Mouse (Mus musculus): ENCODE measurements around the gene Tmem234.

Tmem234 gene

GRCm38 (mm10) chr4:129578466-129578865 lies 22.0 kb upstream of the Tmem234 start, which contains the start of gene Fam167b:
Fam167b (minus strand) TSS chr4:129578549.
- DNase-seq (ENCODE audit: low spot score in 2 of 2): no peak

- DNase-seq (ENCODE audit: low spot score in 2 of 2): no peak
Measured at GRCm38 (mm10) chr4:129580347-129580746, 20.1 kb upstream of the Tmem234 start.

- DNase-seq (ENCODE audit: low spot score in 2 of 2): no peak
Measured at GRCm38 (mm10) chr4:129582251-129582650, 18.2 kb upstream of the Tmem234 start.

- DNase-seq (ENCODE audit: low spot score in 2 of 2): no peak
Measured at GRCm38 (mm10) chr4:129584370-129584769, 16.1 kb upstream of the Tmem234 start.

- peak; percentile 69 to 73 for DNase-seq (ENCODE audit: low spot score in 2 of 2)
Measured at GRCm38 (mm10) chr4:129584884-129585608, 15.4 kb upstream of the Tmem234 start.

GRCm38 (mm10) chr4:129585773-129586172 lies 14.7 kb upstream of the Tmem234 start:
- DNase-seq (ENCODE audit: low spot score in 2 of 2): no peak

GRCm38 (mm10) chr4:129586943-129587342 lies 13.5 kb upstream of the Tmem234 start:
- DNase-seq (ENCODE audit: low spot score in 2 of 2): no peak

- no peak for DNase-seq (ENCODE audit: low spot score in 2 of 2)
Measured at GRCm38 (mm10) chr4:129588865-129589264, 11.6 kb upstream of the Tmem234 start.

GRCm38 (mm10) chr4:129608426-129609025 lies 8.1 kb downstream of the Tmem234 start:
- peak in 1 of 2 experiments; percentile 77 for DNase-seq (ENCODE audit: low spot score in 2 of 2)

GRCm38 (mm10) chr4:129609139-129609631 lies 8.7 kb downstream of the Tmem234 start:
- DNase-seq (ENCODE audit: low spot score in 2 of 2): no peak

- DNase-seq (ENCODE audit: low spot score in 2 of 2): no peak
Measured at GRCm38 (mm10) chr4:129610026-129610425, 9.6 kb downstream of the Tmem234 start.

GRCm38 (mm10) chr4:129610472-129610871 lies 10.0 kb downstream of the Tmem234 start:
- no peak for DNase-seq (ENCODE audit: low spot score in 2 of 2)

GRCm38 (mm10) chr4:129614093-129614492 lies 13.6 kb downstream of the Tmem234 start, which contains the start of gene Dcdc2b:
Dcdc2b (minus strand) TSS chr4:129614257.
- no peak for DNase-seq (ENCODE audit: low spot score in 2 of 2)

GRCm38 (mm10) chr4:129615801-129616290 lies 15.4 kb downstream of the Tmem234 start:
- no peak for DNase-seq (ENCODE audit: low spot score in 2 of 2)

GRCm38 (mm10) chr4:129616631-129617030 lies 16.2 kb downstream of the Tmem234 start:
- no peak for DNase-seq (ENCODE audit: low spot score in 2 of 2)

GRCm38 (mm10) chr4:129617121-129617641 lies 16.7 kb downstream of the Tmem234 start:
- no peak for DNase-seq (ENCODE audit: low spot score in 2 of 2)

GRCm38 (mm10) chr4:129618031-129618430 lies 17.6 kb downstream of the Tmem234 start:
- no peak for DNase-seq (ENCODE audit: low spot score in 2 of 2)

GRCm38 (mm10) chr4:129618786-129619691 lies 18.6 kb downstream of the Tmem234 start, which contains the start of gene Iqcc:
Iqcc (minus strand) TSS chr4:129619099.
- DNase-seq (ENCODE audit: low spot score in 2 of 2): peak; percentile 92 to 95

GRCm38 (mm10) chr4:129620419-129621282 lies 20.2 kb downstream of the Tmem234 start:
- DNase-seq (ENCODE audit: low spot score in 2 of 2): no peak

GRCm38 (mm10) chr4:129621283-129621841 lies 20.9 kb downstream of the Tmem234 start:
- no peak for DNase-seq (ENCODE audit: low spot score in 2 of 2)

All from frontal cortex, postnatal 10 days (tissue).